Mouse (Mus musculus) cerebellum, adult 8-10 months (tissue): ENCODE results near the gene Bach2.

Experiments
- DNase-seq: peaks from one replicate; pipeline ENCODE4 v3.0.0; 2022

The Bach2 gene

DNA sequence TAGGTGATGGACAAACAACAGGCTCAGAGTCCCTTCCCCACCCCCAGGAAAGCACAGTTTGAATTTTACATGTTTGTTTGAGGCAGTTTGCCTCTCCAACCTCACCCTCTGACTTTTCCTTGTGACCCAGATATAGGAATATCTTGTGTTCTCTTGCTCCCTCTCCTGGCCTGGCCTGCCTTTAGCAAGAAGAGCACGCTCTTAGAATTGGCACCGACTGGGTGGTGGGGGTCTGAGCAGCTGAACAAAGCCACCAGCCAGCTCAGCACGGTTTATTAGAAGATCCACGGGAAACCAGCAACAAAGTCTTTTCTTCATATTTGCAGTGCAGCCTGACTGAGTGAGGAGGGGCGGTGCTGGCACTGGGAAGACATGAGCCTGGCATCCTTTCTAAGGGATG lies 299.5 kb downstream of the Bach2 start:
- DNase-seq = peak; percentile 69

- no peak for DNase-seq
Observed at GRCm38 (mm10) chr4:32538488-32538887, 299.9 kb downstream of the Bach2 start.

- peak; percentile 29 for DNase-seq
Observed at GRCm38 (mm10) chr4:32538987-32539386, 300.4 kb downstream of the Bach2 start.

GRCm38 (mm10) chr4:32544821-32545545 lies 306.4 kb downstream of the Bach2 start:
- no peak for DNase-seq

DNA sequence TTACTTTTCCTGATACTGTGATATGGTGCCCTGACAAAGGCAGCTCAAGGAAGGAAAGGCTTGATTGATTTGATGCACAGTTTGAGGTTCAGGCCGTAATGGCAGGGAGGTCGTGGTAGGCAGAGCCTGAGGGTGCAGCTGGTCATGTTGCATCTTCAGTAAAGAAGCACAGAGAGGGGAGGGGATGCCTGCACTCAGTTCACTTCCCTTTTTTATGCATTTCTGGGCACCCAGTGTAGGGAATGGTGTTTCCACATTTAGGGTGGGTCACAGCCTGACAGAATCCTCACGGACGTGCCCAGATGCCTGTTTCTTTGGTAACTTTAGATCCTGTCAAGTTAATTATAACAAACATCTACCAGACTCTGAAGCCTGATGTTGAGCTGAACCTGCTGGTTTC lies 306.9 kb downstream of the Bach2 start:
- no peak for DNase-seq

- DNase-seq = no peak
Observed at GRCm38 (mm10) chr4:32549150-32549549, 310.5 kb downstream of the Bach2 start.

DNA sequence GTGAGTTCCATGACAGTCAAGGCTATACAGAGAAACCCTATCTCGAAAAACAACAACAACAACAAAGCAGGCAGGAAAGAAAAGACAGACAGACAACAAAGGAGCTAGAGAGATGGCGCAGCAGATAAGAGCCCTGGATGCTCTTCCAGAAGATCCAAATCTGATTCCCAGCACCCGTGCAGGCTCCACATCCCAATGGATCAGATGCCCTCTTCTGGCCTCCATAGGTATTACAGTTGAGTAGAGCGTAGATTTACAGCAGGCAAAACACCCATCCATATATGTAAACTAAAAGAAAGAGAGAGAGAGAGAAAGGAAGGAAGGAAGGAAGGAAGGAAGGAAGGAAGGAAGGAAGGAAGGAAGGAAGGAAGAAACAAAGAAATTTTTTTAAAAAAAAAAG lies 312.7 kb downstream of the Bach2 start:
- peak; percentile 39 for DNase-seq

DNA sequence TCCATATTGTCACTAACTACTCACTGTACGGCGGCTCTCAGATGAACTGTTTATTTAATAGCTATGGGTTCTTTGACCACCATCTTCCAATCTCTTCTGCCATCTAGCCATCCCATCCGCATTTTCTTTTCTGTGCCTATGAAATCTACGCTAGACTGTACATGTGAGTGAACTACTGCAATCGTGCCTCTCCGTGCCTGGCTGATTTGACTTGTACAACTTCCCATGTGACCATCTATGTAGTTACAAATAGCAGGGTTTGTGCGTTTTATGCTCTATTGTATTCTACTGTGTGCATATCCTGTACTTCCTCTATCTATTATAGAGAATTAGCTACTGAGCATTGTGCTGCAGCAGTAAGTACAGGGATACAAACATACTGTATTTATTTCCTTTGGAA lies 316.9 kb downstream of the Bach2 start:
- no peak for DNase-seq

DNA sequence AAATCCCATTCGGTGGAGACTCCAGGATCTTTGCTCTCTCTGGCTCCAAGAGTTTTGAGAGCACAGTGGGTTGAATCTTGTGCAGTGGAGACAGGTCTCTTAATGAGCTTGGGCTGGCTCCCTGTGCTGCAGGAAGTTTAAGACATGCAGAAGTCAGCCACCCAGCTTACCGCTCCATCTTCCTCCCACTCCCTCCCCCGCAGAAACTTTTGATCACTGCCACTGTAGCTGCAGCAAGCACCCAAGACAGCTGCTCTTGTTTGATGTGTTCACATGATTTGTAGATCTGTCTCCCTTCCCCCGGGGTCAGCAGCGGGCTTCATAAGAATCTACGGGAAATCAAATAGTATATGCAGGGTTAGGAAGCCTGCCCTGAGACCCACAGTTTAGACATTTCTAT lies 321.6 kb downstream of the Bach2 start:
- DNase-seq = no peak

GRCm38 (mm10) chr4:32560724-32561554 lies 322.3 kb downstream of the Bach2 start:
- DNase-seq = no peak

DNA sequence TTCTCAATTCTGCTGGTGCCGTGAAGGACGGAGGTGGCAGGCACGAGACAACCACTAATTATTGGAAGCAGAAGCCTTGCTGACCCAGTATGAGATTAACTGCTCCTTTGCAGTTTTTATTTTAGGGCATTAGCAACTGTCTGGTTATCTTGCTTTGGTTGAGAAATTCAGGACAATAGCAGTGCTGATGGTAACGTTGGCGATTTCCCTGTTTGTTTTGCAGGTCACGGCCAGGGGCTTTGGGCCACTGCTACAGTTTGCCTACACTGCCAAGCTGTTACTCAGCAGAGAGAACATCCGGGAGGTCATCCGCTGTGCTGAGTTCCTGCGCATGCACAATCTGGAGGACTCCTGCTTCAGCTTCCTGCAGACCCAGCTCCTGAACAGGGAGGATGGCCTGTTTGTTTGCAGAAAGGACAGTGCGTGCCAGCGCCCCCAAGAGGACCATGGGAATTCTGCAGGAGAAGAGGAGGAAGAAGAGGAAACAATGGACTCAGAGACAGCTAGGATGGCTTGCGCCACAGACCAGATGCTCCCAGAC lies 323.0 kb downstream of the Bach2 start:
- DNase-seq = peak; percentile 64

DNA sequence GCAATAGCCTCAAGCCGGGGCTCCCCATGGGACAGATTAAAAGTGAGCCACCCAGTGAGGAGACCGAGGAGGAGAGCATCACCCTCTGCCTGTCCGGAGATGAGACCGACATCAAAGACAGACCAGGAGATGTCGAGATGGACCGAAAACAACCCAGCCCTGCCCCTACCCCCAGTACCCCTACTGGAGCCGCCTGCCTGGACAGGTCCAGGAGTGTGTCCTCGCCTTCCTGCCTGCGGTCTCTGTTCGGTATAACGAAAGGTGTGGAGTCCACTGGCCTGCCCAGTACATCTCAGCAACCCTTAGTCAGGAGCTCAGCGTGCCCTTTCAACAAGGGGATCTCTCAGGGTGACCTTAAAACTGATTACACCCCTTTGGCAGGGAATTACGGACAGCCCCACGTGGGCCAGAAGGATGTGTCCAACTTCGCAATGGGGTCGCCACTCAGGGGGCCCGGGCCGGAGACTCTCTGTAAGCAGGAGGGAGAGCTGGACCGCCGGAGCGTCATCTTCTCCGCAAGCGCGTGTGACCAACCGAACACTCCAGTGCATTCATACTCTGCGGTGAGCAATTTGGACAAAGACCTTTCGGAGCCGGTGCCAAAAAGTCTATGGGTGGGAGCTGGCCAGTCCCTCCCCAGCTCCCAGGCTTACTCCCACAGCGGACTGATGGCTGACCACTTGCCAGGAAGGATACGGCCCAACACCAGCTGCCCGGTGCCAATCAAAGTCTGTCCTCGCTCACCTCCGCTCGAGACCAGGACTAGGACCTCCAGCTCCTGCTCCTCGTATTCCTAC lies 323.9 kb downstream of the Bach2 start:
- DNase-seq = peak; percentile 12

GRCm38 (mm10) chr4:32564416-32564815 lies 325.8 kb downstream of the Bach2 start:
- DNase-seq = no peak

DNA sequence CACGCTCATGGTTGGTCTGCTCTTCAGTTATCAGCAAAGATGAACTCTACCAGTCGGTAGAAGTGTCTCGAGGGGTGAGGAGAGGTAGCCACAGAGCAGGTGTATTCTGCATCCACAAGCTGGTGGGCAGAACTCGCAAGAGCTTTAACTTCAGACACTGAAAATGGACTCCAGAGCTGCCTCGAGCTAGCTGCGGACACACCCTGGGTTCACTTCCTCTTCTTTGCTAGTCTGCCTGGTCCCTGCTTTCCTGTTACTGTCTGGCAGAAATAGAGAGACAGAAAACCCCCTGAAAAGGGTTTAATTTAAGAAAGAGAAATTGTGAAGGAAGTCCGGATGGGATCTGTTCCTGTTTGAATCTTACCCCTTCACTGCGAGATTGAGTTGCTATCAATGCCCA lies 326.3 kb downstream of the Bach2 start:
- no peak for DNase-seq

DNA sequence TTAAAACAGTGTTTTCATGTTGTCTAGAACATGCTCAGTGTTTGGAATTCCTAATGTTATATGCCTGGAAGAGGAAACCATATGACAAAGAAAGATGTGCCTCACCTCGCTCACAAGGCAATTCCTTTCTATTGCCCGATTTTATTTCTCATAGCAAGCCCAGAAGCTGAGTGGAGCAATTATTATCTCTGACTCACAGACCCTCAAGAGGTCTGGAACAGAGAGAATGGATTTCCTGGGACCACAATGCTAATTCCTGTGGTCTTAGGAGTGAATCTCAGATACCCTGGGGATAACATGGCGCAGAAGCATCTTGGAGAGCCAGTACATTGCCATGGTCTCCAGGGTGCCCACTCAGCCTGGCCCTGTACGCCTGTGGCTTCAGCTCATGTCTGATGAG lies 330.4 kb downstream of the Bach2 start:
- DNase-seq = no peak

DNA sequence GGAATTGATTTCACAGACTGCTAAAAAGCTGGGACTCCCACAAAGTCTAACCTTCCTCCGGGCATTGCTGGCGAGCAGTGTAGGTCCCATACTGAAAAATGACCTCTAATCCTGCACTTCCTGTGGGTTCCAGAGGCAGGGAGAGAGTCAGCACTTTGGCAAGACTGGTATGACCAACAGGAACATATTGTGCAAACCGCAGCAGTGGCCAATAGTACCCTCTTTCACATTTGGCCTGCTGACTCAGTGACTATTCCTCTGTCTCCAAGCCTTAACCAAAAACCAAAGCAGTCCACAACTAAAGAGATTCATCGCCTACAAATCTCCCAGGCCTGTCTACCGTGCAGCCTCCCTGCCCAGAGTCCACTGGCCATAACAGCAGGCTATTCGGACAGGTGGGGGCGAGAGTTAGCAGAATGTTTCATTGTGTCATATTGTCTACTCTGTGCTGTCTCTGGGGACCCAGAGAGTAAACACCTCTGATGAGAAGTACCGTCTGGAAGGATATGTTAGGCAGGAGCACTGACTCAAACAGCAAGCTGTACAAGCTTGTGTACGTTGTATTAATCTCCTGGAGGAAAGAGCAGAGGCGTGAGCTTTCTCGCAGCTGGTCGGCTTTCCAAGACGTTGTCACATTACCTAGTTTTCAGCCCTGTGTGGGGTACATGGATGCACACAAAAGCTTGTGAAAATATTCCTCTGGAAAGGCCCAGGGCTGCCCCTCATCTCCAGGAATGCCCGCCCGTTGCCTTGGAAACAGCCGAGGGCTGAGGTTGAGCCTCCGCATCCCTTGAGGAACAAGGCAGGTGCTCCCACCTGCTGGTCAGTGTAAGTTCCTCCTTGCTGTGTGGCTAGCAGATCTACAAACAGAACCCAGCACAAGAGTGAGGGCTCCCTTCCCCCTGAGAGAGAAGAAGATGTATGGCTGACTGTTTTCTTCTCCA lies 331.7 kb downstream of the Bach2 start:
- DNase-seq = no peak

DNA sequence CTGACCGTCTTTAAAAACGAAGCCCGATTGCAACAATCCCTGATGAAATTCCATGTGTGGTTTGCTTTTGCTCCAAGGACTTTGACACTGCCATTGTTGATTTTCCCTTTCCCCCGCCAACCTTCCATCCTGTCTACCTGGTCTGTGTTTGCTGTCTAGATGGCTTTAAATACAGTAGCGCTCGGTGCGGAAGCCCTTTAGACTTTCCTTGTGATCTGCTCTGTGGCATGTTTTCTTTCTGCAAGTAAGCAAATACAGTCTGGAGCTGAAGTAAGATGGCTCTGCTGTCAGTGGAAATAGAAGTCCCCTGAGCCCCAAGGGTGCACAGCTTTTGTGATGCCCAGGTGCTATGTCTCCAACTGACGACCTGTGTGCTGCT lies 332.3 kb downstream of the Bach2 start:
- DNase-seq = no peak

DNA sequence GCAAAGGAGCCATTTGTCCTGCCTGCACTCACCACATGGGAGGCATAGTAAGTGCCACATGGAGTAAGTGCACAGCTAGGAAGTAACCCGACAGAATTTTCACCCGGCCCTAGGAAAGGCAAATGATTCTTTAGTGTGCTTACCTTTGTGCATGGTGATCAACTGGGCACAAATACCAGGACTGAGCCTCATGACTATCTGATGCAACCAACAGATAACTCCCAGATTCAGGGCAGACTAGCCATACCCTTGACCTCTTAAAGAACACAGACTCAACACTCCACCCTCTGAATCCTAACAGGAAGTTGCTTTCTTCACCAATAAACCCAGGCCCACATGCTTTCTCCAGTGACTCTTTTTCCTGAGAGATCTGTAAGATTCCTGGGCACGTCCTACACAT lies 332.8 kb downstream of the Bach2 start:
- DNase-seq = no peak

GRCm38 (mm10) chr4:32572118-32572517 lies 333.5 kb downstream of the Bach2 start:
- peak; percentile 47 for DNase-seq

- no peak for DNase-seq
Observed at GRCm38 (mm10) chr4:32573586-32573985, 335.0 kb downstream of the Bach2 start.

GRCm38 (mm10) chr4:32574604-32575003 lies 336.0 kb downstream of the Bach2 start:
- DNase-seq = no peak

DNA sequence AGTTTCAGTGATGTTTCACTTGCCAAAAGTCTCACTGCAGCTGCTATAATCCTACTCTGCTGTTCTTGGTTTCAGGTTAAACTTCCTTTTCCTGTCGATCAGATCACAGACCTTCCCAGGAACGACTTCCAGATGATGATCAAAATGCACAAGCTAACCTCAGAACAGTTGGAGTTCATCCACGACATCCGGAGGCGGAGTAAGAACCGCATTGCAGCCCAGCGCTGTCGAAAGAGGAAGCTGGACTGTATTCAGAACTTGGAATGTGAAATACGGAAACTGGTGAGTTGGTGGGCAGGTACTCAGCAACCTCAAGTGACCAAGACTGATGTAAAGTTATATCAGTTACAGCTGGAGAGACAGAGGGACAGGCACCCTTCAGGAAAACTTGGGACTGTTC lies 336.6 kb downstream of the Bach2 start:
- no peak for DNase-seq
